Mouse (Mus musculus) A20 (cell line): Measurements from ENCODE around the gene Add2.

ENCODE experiments used
- DNase-seq: peaks from one replicate; pipeline ENCODE4 v3.0.0-alpha.2; 2011; ENCODE audit warnings: low read depth, low spot score

The Add2 gene

DNA sequence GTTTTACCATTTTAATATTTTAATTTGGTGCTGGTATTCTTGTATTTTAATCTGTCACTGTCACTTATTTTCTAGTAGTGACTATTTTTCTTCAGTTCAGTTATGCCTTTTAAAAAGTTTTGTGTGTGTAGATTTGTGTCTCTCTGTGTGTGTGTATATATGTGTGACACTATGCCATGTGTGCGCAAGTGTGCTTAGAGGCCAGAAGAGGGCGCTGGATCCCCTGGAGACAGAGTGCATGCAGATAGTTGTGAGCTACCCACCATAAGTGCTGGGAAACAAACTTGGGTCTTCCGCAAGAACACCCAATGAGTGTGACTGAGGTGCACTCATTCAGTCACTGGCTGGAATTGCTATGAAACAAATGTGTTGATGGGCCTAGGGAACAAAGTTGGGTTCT, 107.7 kb downstream of the Add2 start:
- no peak for DNase-seq

GRCm38 (mm10) chr6:86141284-86141683, 112.8 kb downstream of the Add2 start:
- no peak for DNase-seq

DNA sequence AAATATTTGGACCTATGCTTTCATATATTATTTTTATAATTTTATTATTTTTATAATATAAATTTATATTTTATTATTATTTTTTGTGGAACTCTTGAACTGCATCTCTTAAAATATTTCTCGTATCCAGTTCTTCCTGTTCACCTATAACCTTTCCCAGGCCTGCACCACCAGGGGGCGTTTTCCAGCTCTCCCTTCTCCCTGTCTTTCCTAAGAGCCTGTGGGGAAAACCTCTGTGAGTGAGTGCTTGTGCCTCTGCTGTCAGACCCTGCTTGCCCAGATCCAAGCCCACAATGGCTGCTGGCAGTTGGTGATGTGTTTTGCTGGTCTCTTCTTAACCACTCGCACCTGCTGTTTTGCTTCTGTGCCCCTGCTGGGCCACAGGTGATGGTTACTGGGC, 113.3 kb downstream of the Add2 start:
- DNase-seq = peak; percentile 43

GRCm38 (mm10) chr6:86144986-86145385, 116.5 kb downstream of the Add2 start:
- DNase-seq = no peak

- no peak for DNase-seq
Observed at GRCm38 (mm10) chr6:86148518-86148917, 120.0 kb downstream of the Add2 start.

- no peak for DNase-seq
Observed at GRCm38 (mm10) chr6:86149001-86149400, 120.5 kb downstream of the Add2 start.

GRCm38 (mm10) chr6:86152676-86153075, 124.2 kb downstream of the Add2 start:
- DNase-seq = no peak

DNA sequence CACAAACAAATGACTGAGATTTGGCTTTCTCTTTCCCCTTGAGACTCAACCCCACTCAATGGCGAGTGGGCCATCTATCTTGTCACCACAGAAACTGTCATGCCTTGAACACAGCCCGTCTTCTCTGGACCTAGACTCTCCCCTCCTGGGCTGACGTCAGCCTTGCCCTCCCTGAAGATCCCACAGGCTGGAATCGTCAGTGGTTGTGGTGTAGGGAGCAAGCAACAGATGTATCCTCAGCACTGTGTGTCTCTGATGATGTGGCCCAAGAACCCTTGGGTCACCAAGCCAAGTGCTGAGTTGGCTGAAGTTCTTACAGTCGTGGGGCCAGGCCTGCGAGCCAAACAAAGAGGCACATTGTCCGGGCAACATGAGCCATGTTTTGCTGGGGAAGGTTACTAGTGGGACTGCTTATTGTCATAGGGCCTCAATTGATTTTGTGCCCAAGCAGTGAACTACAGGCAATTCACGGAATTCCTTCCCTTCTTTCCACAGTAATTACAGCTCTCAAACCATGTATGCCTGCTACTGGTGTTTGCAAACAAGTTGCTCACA, 125.0 kb downstream of the Add2 start:
- DNase-seq = no peak

DNA sequence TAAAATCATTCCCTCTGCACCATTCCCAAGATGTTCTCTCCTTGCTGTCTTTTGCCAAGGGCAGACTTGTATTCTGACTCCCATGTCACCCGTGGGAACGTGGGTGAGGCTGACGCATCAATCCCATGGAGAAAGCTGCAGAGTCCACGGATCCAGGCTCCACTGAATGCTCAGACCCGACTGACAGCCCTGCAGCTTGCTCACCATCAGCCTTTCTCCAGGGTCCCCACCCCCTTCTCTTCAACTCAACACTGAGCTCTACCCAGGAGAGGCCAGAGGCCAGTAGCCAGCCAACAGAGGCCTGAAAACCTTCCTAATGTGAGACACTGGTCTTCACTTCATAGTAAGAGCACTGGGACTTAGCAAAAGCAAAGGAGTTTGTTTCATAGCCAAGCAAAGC, 125.5 kb downstream of the Add2 start:
- no peak for DNase-seq

GRCm38 (mm10) chr6:86154481-86154880, 126.0 kb downstream of the Add2 start:
- no peak for DNase-seq

DNA sequence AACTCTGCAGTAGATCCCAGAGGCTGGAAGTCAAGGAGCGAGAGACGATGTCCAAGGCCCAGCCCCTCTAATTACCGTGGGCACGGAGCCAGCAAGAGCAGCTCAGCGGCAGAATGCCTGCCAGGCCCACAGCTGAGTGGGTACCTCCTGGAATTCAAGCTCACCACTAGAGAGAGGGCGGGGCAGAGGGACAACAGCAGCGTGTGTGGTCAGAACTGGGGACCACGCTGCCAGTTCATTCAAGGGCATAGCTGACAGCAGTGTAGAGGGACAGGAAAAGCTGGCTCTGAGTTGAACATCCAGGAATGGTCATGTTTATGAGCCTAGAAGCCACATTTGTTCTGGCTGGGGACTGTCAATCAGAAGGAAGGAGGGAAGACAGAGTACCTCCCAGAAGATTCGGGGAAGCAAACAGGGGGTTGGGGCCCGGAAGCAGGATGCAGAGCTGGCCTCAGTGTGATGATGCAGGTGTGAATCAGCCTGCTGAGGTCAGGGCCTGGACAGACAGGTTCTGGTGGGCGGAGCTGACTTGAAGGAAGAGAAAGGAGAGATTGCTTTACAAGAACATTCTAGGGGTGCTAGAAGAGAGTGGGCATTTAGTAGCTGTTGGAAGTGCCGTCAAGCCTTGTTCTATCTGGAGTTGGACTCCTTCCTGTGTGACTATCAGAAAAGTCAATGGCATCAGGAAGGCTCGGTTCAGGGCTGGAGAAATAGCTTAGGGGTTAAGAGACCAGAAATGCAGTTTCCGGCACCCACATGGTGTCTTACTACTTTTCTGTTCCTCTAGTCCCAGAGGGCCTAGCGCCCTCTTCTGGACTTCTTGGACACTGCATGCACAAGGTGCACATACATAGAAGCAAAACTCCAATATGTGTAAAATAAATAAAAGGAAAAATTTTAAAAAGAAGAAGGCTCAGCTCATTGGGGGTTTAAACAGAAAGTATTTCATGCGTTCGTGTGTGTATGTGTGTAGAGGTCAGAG, 129.1 kb downstream of the Add2 start:
- peak; percentile 6 for DNase-seq

DNA sequence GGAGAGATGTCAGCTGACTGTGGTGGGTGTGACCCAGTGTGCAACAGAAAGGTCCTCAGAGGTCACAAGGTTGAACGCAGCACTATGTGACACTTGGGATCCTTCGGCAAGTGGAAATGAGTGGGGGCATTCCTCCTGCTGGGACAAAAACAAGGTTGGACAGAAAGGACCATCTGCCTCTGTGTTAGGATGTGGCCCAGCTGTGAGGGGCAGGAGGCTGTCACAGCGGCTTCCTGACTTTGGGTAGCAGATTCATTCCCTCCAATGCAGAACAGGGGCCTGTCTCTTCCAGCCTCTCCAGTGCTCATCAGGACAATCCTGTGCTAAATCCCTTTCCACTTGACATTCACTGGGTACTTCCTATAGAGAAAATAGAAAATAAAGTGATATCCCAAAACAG, 132.4 kb downstream of the Add2 start:
- no peak for DNase-seq

DNA sequence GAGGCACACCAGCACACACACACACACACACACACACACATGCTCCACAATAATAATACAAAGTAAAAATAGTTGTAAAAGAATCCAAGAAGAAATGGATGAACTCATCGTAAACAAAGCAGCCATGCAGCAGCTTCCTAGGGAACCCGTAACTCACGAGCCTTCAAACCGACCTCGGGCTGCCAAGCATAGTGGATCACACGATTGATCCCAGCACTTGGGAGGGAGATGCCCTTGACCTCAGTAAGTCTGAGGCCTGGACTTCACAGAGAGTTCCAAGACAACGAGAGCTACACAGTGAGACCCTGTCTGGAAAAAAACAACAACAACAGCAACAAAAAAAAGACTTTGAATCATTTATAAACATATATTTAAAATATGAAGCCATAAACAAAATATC, 133.1 kb downstream of the Add2 start:
- no peak for DNase-seq

DNA sequence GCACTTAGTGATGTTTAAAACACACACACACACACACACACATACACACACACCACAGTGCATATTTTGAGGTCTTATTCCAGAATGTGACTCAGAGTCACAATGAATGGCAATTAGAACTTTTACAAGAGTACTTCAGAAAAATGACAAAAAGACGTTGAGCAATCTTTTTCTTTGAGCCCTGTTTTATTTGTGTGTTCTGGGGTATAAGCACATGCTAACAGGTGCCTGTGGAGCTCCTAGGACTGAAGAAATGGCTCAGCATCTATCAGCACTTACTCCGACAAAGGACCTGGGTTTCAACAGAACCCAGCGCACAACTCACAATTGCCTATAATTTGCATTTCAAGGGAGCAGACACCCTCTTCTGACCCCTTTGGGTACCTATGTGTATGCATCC, 135.5 kb downstream of the Add2 start:
- DNase-seq = no peak

- DNase-seq = no peak
Observed at GRCm38 (mm10) chr6:86166426-86166825, 137.9 kb downstream of the Add2 start.

DNA sequence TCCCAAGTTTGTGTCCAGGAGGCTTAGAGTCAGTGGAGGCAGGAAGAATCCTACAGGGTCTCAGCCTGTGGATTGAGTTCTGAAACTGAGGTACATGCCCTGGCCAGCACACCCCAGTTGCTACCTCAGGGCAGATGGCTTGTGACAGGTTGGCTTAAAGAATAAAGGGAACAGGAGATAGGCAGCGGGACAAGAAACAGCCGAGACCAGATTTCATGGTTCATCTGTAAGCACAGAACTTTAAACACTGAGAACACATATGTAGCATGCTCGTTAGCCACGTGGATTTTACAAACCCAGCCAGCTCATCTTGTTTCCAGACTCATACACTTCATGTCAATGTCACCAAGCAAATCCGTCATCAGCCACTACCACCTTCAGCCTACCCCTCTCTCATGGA, 139.4 kb downstream of the Add2 start:
- DNase-seq = no peak

DNA sequence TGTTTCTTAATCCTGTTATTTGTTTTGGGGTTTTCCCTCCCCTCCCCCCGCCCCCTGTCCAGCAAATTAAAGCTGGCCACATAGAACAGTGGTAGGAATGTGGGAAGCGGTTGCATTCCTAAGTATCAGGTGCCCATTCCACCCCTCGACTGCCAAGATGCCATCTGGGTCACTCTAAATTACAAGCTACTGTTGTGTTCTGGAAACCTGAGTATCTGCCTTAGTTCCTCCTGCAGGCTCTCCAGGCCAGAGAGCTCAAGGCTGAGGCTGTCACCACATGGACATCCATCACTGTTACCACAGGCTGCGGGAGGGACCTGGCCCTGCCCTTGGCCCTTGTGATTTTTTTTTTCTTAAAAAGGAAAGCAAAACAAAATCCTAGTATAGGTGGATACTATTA, 140.7 kb downstream of the Add2 start:
- no peak for DNase-seq
